Mouse (Mus musculus) left cerebral cortex, adult 18-20 months (tissue): ENCODE results near the gene Il11ra2. TPM values are rescaled to one million over a fixed set of nuclear protein-coding genes. Genes with fewer than 3 reads are reported as not detected.
"Not testable (repeated sequence)": the region's sequence is repeated elsewhere in the genome, so short reads cannot be mapped to it uniquely, and the experiment has no call there.

Source experiments
- DNase-seq, 2 experiments: peaks; one replicate each; pipeline ENCODE4 v3.0.0; 2021 to 2022; ENCODE audit warnings: low spot score in 2 of 2, mixed read lengths in 1 of 2
- long read RNA-seq, 2 experiments: library from polyadenylated mRNA; stranded (forward); transcript quantifications; one replicate each; pipeline ENCODE4 v2.0.0; 2021
- total RNA-seq, 2 experiments: library from RNA; stranded (reverse); gene quantifications; 2 replicates each; pipeline ENCODE4 v1.2.3; 2021

Il11ra2 gene
- total RNA-seq = not detected
- long read RNA-seq, experiment 1 = 0 reads
- long read RNA-seq, experiment 2, partial matches to known transcripts = 1 of 1 reads
- long read RNA-seq, experiment 2, other reads (novel, unspliced or antisense) = 0 of 1 reads

- not testable (repeated sequence) for DNase-seq
Observed at GRCm38 (mm10) chr4:42661793-42662192, at the start of gene Il11ra2. Gene Il11ra2 (minus strand): TSS chr4:42661893.

DNA sequence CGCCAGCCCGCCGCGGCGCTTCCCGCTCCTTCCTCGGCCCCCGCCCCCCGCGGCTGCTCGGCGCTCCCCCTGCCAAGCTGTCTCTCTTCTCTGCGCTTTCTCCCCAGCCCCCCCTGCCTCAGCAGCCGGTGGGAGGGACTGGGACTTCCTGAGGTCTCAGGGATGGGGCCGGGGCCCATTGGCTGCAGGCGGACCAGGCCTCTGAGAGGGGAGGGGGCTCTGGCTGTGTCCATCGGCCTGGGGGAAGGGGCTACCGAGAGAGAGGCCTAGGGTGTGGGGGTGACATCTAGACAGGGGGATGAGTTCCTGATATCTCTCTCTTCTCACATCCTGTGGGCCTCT, 20.5 kb upstream of the Il11ra2 start:
- not testable (repeated sequence) for DNase-seq

- not testable (repeated sequence) for DNase-seq
Observed at GRCm38 (mm10) chr4:42681473-42682182, 19.9 kb upstream of the Il11ra2 start.

DNA sequence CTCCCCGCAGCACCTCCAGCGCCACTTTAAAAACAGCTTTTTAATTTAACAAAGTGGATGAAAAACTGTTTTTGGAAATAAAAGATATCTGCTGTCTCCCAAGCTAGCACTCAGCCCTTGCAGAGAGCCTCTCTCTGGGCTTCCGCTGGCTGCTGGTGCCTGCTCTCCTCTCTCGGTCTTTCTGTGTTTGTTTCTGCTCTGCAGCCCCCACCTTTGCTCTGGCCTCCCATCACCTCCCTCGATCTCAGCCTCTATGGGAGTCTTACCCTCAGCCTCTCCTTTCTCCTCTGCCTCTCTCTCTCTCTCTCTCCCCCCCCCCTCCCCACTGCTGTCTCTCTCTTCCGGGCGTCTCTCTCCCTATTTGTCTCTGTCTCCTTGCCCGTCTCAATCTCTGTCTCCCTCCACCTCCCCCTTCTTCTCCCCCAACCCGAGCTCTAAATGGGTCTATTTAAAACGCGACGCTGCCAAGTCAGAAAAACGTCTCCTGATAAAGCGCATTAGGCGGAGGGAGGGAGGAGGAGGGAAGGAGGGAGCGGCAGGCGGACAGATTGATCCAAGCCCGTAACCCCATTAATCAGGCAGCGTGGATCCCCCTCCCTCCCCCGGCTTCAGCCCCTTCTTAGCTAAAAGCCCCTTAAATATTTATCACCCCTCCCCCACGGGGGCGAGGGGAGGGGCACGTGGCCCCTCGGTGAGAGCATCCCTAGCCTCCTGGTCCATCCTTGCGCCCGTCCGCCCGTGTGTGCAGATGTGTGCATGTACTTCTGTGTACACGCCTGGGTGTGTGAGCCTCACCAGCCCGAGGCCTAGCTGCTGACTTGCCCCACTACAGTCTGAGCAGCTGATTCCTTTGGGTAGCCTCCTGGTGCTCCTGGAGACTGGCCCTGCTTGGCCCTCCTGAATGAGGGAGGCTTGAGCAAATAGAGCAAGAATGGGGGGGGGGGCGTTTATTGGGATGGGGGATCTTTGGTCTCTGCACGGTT, 19.0 kb upstream of the Il11ra2 start:
- not testable (repeated sequence) for DNase-seq

- DNase-seq = not testable (repeated sequence)
Observed at GRCm38 (mm10) chr4:42679365-42679764, 17.7 kb upstream of the Il11ra2 start.

DNA sequence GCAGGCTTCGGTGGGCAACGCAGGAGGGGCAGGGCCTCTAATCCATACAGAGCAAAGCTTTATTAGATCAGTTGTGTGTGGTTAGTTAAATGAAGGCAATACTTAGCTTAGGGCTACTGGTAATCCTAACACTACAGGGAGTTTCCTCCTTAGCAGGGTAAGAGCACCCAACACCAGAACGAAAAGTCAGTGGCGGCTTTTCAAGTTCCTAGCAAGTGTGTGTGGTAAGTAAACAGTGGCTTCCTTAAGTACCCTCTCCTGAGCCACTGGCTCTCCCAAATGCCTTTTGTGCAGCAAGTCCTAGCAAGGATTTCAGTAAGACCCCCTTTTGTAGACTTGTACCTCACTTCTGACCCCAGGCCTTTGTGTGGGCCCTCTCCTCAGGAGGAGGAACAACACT, 13.7 kb upstream of the Il11ra2 start:
- DNase-seq = not testable (repeated sequence)

- DNase-seq = not testable (repeated sequence)
Observed at GRCm38 (mm10) chr4:42654951-42655350, 6.7 kb downstream of the Il11ra2 start, which contains the start of gene Ccl27b. Gene Ccl27b (plus strand): TSS chr4:42655251.

DNA sequence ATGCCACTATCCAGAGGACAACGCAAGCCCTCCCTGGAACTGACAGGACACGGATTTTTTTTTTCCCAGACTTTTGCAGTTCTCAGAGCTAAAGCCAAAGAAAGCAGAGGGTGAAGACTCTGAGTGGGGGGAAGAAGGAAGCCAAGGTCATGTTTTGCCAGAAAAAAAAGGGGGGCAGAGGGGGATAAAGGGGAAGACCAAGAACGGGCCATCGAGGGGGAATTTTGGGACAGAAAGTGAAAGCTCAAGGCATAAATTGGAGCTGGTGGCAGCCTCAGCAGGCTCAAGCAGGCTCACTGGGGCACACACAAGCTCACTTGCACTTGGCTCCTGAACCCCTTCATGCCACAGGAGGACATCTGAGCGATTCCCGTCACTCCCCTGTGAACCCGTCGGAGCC, 32.3 kb downstream of the Il11ra2 start, which contains the start of gene Gm2564:
TSS of gene Gm2564 (plus strand) at position 301 of the 400 bp plus-strand sequence.
- DNase-seq = not testable (repeated sequence)

- not testable (repeated sequence) for DNase-seq
Observed at GRCm38 (mm10) chr4:42611895-42612294, 49.8 kb downstream of the Il11ra2 start, which contains the start of gene Gm10591. Gene Gm10591 (plus strand): TSS chr4:42612195.

Other genes starting within 250 kb of the Il11ra2 start
- not detected for gene Gm21586, start 222.5 kb downstream of the Il11ra2 start, total RNA-seq
- 1 to 10 TPM; 5.2 to 5.6 TPM for gene Gm2163, start 195.1 kb downstream of the Il11ra2 start, total RNA-seq
- gene Fam205a2, start 133.7 kb downstream of the Il11ra2 start, total RNA-seq = not detected
- gene Gm10591, start 49.7 kb downstream of the Il11ra2 start, total RNA-seq = not detected
- gene Gm2564, start 32.2 kb downstream of the Il11ra2 start, total RNA-seq = 10 to 100 TPM; 13.1 to 14.1 TPM
- 1 to 10 TPM; 4.6 to 9.6 TPM for gene Ccl27b, start 6.6 kb downstream of the Il11ra2 start, total RNA-seq
- gene 4930578G10Rik, start 73.7 kb upstream of the Il11ra2 start, total RNA-seq = 1 to 10 TPM; 1.3 to 2.4 TPM
- 1 to 10 TPM; 1.1 to 1.6 TPM for gene Ccl19, start 94.7 kb upstream of the Il11ra2 start, total RNA-seq
- gene Ccl21a, start 112.1 kb upstream of the Il11ra2 start, total RNA-seq = not detected
- gene Fam205a1, start 192.0 kb upstream of the Il11ra2 start, total RNA-seq = under 1 TPM; 0.12 to 0.19 TPM
- 1 to 10 TPM; 1.9 to 2.2 TPM for gene Gm12394, start 194.9 kb upstream of the Il11ra2 start, total RNA-seq
- gene Fam205c, start 212.3 kb upstream of the Il11ra2 start, total RNA-seq = 1 to 10 TPM in 1 of 2 experiments, under 1 TPM in 1; 0.44 to 1.4 TPM